Mouse (Mus musculus) limb, embryonic 11.5 days (tissue): ENCODE measurements around the gene Dact3. TPM values are rescaled to one million over a fixed set of nuclear protein-coding genes. Genes with fewer than 3 reads are reported as not detected.

Experiments used
- ATAC-seq: fragments of 200-750 bp; cut with Nextera tagmentation; 2 replicates; pipeline ENCODE4 v1.8.0; 2017; ENCODE audit warnings: low read depth; ENCODE audit not compliant: insufficient number of reproducible peaks, low FRiP score, low TSS enrichment
- DNase-seq: peaks from one replicate; pipeline ENCODE4 v3.0.0-alpha.2; 2015; ENCODE audit warnings: low spot score
- H3K27ac ChIP-seq: fragments of 300-500 bp; sonication (generic); replicated peaks from 2 replicates; pipeline ENCODE4 v1.5.1; 2014; ENCODE audit warnings: low read depth, mild to moderate bottlenecking, low read length
- H3K27me3 ChIP-seq: fragments of 300-500 bp; sonication (generic); 2 replicates; pipeline ENCODE4 v1.6.1; 2014; ENCODE audit warnings: mild to moderate bottlenecking, low read length, mixed read lengths; ENCODE audit not compliant: control insufficient read depth, insufficient read depth
- H3K36me3 ChIP-seq: fragments of 300-500 bp; sonication (generic); 2 replicates; pipeline ENCODE4 v1.6.1; 2014; ENCODE audit warnings: mild to moderate bottlenecking, low read length, moderate library complexity, mixed read lengths; ENCODE audit not compliant: control insufficient read depth, insufficient read depth
- H3K4me1 ChIP-seq: fragments of 300-500 bp; sonication (generic); 2 replicates; pipeline ENCODE4 v1.6.1; 2014; ENCODE audit warnings: low read length, mixed read lengths; ENCODE audit not compliant: control insufficient read depth, insufficient read depth
- H3K4me2 ChIP-seq: fragments of 300-500 bp; sonication (generic); 2 replicates; pipeline ENCODE4 v1.6.1; 2014; ENCODE audit warnings: low read depth, mild to moderate bottlenecking, moderate library complexity; ENCODE audit not compliant: severe bottlenecking
- H3K4me3 ChIP-seq: fragments of 300-500 bp; sonication (generic); 2 replicates; pipeline ENCODE4 v1.5.1; 2014; ENCODE audit warnings: low read depth, low read length
- H3K9ac ChIP-seq: fragments of 300-500 bp; sonication (generic); 2 replicates; pipeline ENCODE4 v1.6.1; 2014; ENCODE audit warnings: mild to moderate bottlenecking, low read length
- H3K9me3 ChIP-seq: fragments of 300-500 bp; sonication (generic); 2 replicates; pipeline ENCODE4 v1.6.1; 2016; ENCODE audit warnings: low read length; ENCODE audit not compliant: control insufficient read depth
- WGBS: fragments of 180-500 bp; shearing (Covaris S2); extraction: QIAGEN DNeasy Blood & Tissue Kit; methylation state at CpG from one replicate; pipeline ENCODE4 v1.1.7; 2014; 5-methylcytosine and 5-hydroxymethylcytosine counted together
- polyA plus RNA-seq: library from polyadenylated mRNA; unstranded; fragments of >200 nt; fragmentation: Nextera tagmentation; extraction: Ambion mirVana; gene quantifications from 2 replicates; pipeline ENCODE4 v1.2.1, GENCODE M21; 2014

Gene Dact3
- polyA plus RNA-seq: 14.6 and 15.7 TPM in 2 replicates

DNA sequence AGATGAGACGGTGACA is at the start of gene Dact3:
Gene Dact3 (plus strand): TSS at position 8 of the 16 bp plus-strand sequence.
- H3K36me3 ChIP-seq: peaks cover 4% of the 10 kb centered on the region; the same call in 1 of the 2 replicates
- peak within 1 kb of the TSS; percentile 95 for H3K4me3 ChIP-seq
- peak within 1 kb of the TSS; percentile 71 for H3K4me2 ChIP-seq
- H3K27me3 ChIP-seq: no peaks in the 10 kb centered on the region
- 8% methylated on average over 1 of the region's 1 CpGs for WGBS
- DNase-seq: no peak
- H3K27ac ChIP-seq: peak within 1 kb of the TSS; percentile 89
- H3K4me1 ChIP-seq: peaks cover 13% of the 10 kb centered on the region
- peak within 1 kb of the TSS; percentile 70 for H3K9ac ChIP-seq
- no peaks in the 10 kb centered on the region for H3K9me3 ChIP-seq
- no peak for ATAC-seq

DNA sequence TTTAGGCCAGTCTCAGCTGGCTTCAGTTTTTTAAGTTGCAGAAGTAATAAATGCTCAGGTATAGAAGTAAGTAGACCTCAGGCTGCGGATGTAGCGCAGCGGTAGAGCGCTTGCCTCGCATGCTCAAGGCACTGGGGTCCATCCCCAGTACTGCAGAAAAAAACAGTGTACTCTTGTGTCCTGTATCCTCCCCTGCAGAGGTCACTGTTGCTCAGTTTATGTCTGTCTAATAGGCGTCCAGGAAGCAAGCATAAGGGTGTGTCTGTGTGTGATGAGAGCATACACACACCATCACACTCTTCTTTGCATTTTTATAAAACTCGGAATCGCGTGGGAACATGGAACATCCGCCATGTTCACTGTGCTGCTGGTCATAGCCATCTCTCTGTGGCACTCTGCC is 49.3 kb upstream of the Dact3 start:
- no peak overlapping the region for H3K27ac ChIP-seq
- no peak for DNase-seq
- peaks cover 38% of the 10 kb centered on the region for H3K36me3 ChIP-seq
- no peak overlapping the region for H3K4me3 ChIP-seq
- no peaks in the 10 kb centered on the region for H3K9me3 ChIP-seq
- H3K4me2 ChIP-seq: no peak overlapping the region
- WGBS: 87% methylated on average over 10 of the region's 10 CpGs
- H3K4me1 ChIP-seq: 0 out of 2 replicates have a peak, but pooled peaks cover 2% of the 10 kb centered on the region
- no peaks in the 10 kb centered on the region for H3K27me3 ChIP-seq
- H3K9ac ChIP-seq: no peak overlapping the region
- no peak for ATAC-seq

DNA sequence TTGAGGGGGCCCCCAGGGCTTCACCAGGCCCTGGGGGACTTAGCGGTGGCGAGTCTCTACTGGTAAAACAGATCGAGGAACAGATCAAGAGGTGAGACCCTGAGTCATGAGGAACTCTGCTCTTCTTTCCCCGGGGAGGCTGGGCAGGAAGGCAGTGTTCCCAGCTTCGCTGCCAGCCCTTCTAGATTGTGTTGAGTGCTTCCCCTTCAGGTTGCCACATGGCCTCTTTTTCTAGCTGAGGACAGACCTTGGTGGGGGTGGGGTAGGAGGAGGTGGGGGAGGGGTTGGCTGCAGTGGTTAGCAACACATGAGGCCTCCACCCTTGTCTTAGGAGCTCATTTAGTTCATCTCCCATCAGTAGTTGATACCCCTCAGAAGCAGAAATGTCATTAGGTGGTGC is 48.5 kb upstream of the Dact3 start:
- Histone ChIP-seq H3K4me2 (no peak overlapping the region), H3K4me1 (0 out of 2 replicates have a peak, but pooled peaks cover 2% of the 10 kb centered on the region), H3K36me3 (peaks cover 45% of the 10 kb centered on the region), H3K27ac (no peak overlapping the region), H3K9me3 (no peaks in the 10 kb centered on the region), H3K27me3 (no peaks in the 10 kb centered on the region), H3K9ac (no peak overlapping the region), H3K4me3 (no peak overlapping the region)
- DNase-seq (no peak), ATAC-seq (no peak)
- 85% methylated on average over 5 of the region's 5 CpGs for WGBS

DNA sequence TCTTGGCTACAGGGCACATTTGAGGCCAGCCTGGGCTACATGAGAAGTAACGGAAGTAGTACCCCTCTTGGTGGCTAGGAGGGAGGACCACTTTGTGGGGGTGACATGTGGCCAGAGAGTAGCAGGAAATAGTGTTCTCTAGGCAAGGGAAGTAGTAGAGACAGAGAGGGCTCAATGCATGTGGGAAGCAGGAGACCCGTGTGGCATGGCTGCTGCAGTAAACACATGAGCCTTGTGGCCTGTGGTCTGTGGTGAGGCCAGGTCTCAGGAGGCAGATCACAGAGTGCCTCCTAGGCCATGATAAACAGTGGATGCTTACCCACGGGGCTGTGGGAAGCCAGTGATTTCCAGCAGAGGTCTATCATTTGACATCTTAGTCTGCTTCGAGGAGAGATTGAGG is 47.8 kb upstream of the Dact3 start:
- Histone ChIP-seq H3K27me3 (no peaks in the 10 kb centered on the region), H3K27ac (no peak overlapping the region), H3K4me3 (no peak overlapping the region), H3K4me2 (no peak overlapping the region), H3K9me3 (no peaks in the 10 kb centered on the region), H3K9ac (no peak overlapping the region), H3K36me3 (peaks cover 52% of the 10 kb centered on the region), H3K4me1 (no peaks in the 10 kb centered on the region)
- WGBS: 90% methylated on average over 4 of the region's 4 CpGs
- ATAC-seq: no peak
- DNase-seq: no peak

DNA sequence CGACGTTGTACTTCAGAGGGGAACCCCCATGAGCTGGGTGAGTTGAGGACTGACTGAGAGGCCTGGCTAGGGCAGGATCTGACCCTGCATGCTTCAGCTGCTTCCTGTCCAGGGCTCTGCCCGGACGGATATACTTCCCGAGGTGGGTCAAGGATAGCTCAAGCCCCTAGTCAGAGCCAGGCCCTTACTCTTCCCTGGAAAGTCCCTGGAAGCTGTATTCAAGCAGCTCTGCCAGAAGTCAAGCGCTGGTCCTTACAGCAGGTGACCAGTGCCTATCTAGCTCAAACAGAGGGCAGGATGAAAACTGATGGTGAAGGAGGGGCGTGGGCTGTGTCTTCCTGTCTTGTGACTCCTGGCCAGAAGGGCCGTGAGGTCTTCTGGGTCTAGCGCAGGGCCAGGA is 44.7 kb upstream of the Dact3 start:
- H3K4me2 ChIP-seq: no peak overlapping the region
- no peaks in the 10 kb centered on the region for H3K9me3 ChIP-seq
- no peak overlapping the region for H3K4me3 ChIP-seq
- H3K9ac ChIP-seq: no peak overlapping the region
- no peak overlapping the region for H3K27ac ChIP-seq
- ATAC-seq (no peak), DNase-seq (no peak)
- WGBS: 85% methylated on average over 9 of the region's 9 CpGs
- no peaks in the 10 kb centered on the region for H3K27me3 ChIP-seq
- H3K36me3 ChIP-seq: peaks cover 55% of the 10 kb centered on the region
- no peaks in the 10 kb centered on the region for H3K4me1 ChIP-seq

DNA sequence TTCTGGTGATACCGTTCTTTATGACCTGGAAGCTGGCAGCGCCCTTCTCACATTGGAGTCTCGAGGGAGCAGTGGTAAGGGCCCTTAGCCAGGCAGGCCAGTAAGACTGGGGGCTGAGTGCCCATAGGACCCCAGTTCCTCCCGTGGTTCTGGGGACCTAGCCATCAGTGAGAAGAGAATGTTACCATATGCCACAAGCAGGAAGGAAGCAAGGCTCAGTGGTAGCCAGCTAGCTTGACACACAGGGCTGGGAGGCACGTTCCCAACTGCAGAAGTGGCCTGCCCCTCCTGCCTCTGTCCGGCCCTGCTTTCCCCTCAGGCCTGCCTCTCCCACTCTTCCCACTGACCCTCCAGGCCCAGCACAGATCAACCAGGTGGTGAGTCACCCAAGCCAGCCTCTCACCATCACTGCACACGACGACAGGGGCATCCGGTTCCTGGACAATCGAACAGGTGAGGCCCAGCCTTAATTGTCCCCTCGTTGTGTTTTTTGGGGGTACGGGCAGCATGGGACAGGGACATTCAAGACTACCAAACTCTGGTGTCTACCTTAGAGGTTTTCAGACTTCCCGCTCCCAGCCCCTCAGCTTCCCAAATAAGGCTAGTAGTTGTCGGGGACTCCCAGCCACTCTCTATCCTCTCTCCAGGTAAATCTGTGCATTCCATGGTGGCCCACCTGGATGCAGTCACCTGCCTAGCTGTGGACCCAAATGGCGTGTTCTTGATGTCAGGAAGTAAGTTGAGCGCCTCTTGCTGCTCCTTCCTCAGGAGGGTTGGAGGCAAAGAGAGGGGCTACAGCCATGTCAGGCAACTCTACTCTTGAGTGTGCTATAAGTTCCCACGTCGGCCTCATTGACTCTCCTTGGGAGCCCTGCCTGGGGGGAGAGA is 37.0 kb upstream of the Dact3 start:
- H3K36me3 ChIP-seq: peaks cover 37% of the 10 kb centered on the region
- H3K4me1 ChIP-seq: peaks cover 3% of the 10 kb centered on the region; the same call in 1 of the 2 replicates
- no peak overlapping the region for H3K4me3 ChIP-seq
- DNase-seq (no peak), ATAC-seq (no peak)
- H3K4me2 ChIP-seq: no peak overlapping the region
- WGBS: 95% methylated on average over 18 of the region's 18 CpGs
- no peaks in the 10 kb centered on the region for H3K9me3 ChIP-seq
- no peak overlapping the region for H3K27ac ChIP-seq
- H3K27me3 ChIP-seq: no peaks in the 10 kb centered on the region
- no peak overlapping the region for H3K9ac ChIP-seq

DNA sequence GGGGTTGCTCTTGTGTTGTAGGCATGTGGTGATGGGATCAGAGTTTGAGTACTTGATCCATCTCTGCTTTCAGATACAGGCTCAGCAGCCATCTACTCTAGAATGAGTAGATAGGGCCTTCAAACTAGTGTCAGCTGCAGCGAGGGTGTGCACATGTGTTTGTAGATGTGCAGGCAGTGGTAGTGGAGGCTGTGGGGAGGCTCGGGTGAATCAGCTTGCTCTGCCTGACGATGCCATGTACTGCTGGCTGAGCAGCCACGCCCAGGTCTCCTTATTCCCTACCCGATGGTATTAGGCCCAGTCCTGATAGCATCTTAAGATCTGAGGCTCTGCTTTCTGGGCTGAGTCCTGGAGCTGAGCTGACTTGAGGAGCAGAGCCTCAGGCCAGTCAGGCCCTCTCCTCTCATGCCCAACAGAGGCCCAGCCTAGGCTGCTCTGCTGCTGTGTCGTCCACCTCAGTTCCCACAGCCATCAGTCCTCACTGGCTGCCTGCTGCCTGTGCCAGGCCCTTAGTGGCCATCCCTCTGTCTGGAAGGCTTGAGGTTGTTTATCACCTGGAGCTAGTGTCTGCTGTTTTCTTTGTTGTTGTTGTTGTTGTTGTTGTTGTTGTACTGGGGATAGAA is 36.2 kb upstream of the Dact3 start:
- no peak overlapping the region for H3K4me3 ChIP-seq
- peaks cover 32% of the 10 kb centered on the region for H3K36me3 ChIP-seq
- 76% methylated on average over 6 of the region's 6 CpGs for WGBS
- H3K27me3 ChIP-seq: no peaks in the 10 kb centered on the region
- ATAC-seq (no peak), DNase-seq (no peak)
- H3K9me3 ChIP-seq: no peaks in the 10 kb centered on the region
- no peak overlapping the region for H3K4me2 ChIP-seq
- no peak overlapping the region for H3K27ac ChIP-seq
- no peak overlapping the region for H3K9ac ChIP-seq
- peaks cover 6% of the 10 kb centered on the region for H3K4me1 ChIP-seq

DNA sequence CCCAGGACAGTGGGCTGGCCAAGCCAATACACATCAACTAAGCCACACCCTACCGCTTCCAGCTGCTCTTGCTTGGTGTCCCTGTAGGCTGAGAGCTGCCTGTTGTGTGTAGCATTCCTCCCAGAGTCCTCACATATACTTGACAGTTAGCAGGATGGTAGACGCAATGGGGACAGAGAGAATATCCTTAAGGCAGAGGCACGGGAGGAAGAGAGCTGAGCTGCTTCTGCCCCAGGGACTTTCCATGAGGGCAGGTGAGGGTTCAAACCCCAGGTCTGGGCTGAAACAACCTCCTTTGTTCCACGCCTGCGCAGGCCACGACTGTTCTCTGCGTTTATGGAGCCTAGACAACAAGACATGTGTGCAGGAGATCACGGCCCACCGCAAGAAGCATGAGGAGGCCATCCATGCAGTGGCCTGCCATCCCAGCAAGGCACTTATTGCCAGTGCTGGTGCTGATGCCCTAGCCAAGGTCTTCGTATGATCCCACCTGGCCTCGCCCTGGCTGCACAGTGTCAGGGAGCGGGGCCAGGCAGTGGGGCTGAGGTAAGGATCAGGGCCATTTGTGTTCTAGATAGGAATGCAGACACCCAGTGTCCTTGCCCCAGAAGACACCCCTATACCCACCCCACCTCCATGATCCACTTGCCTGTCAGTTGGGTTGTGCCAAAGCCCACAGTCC is 35.5 kb upstream of the Dact3 start:
- no peak for DNase-seq
- H3K27ac ChIP-seq: no peak overlapping the region
- no peaks in the 10 kb centered on the region for H3K9me3 ChIP-seq
- no peak overlapping the region for H3K4me2 ChIP-seq
- WGBS: 91% methylated on average over 12 of the region's 12 CpGs
- peaks cover 10% of the 10 kb centered on the region for H3K4me1 ChIP-seq
- H3K36me3 ChIP-seq: peaks cover 32% of the 10 kb centered on the region
- H3K9ac ChIP-seq: no peak overlapping the region
- no peaks in the 10 kb centered on the region for H3K27me3 ChIP-seq
- no peak for ATAC-seq
- H3K4me3 ChIP-seq: no peak overlapping the region
